8 mouse cellular contexts compared by ENCODE assay signal in genomic region chr2:31822524-31823371, GRCm38 (mm10). TPM values are rescaled to one million over a fixed set of nuclear protein-coding genes. Genes with fewer than 3 reads are reported as not detected.
DNase-seq lines count a peak whose midpoint lies in the region; ATAC-seq and TF ChIP-seq lines count a peak whose summit lies in the region.

No protein-coding gene starts in this region.

- H3K4me1 ChIP-seq in kidney, embryonic 15.5 days, result peaks cover 26% of the 10 kb centered on the region
- H3K4me1 ChIP-seq in limb, embryonic 14.5 days (ENCODE audit: control insufficient read depth, insufficient read depth, low read length), result peaks cover 9% of the 10 kb centered on the region
- H3K4me1 ChIP-seq in stomach, postnatal 0 days (replicated peaks; ENCODE audit: control insufficient read depth, insufficient read depth), result no peaks in the 10 kb centered on the region; the same call in 1 of the 2 replicates

- no peak overlapping the region for H3K27ac ChIP-seq in kidney, embryonic 15.5 days
- no peak overlapping the region for H3K27ac ChIP-seq in limb, embryonic 14.5 days (replicated peaks; ENCODE audit: low read depth, low read length)
- H3K27ac ChIP-seq in stomach, postnatal 0 days (replicated peaks), result no peak overlapping the region

- no peak for TF ChIP-seq CTCF in stomach, postnatal 0 days (IDR thresholded peaks at IDR 0.05; ENCODE audit: low read depth)

- TF ChIP-seq POLR2A in limb, embryonic 14.5 days (IDR thresholded peaks at IDR 0.05; ENCODE audit: borderline replicate concordance, extremely low read depth, insufficient read depth, insufficient read length), result no peak

- H3K27me3 ChIP-seq in kidney, embryonic 15.5 days, result peaks cover 26% of the 10 kb centered on the region
- H3K27me3 ChIP-seq in limb, embryonic 14.5 days (ENCODE audit: control insufficient read depth, insufficient read depth, low read length), result 0 out of 2 replicates have a peak, but pooled peaks cover 3% of the 10 kb centered on the region
- no peaks in the 10 kb centered on the region for H3K27me3 ChIP-seq in stomach, postnatal 0 days (ENCODE audit: control insufficient read depth, insufficient read depth, low read length)

- no peak for TF ChIP-seq EP300 in stomach, postnatal 0 days (optimal IDR thresholded peaks at IDR 0.05)

- H3K9me3 ChIP-seq in kidney, embryonic 15.5 days (replicated peaks), result no peaks in the 10 kb centered on the region
- no peaks in the 10 kb centered on the region for H3K9me3 ChIP-seq in limb, embryonic 14.5 days (ENCODE audit: control insufficient read depth, low read length)
- H3K9me3 ChIP-seq in stomach, postnatal 0 days (ENCODE audit: control insufficient read depth, low read length), result no peaks in the 10 kb centered on the region

- H3K36me3 ChIP-seq in kidney, embryonic 15.5 days, result no peaks in the 10 kb centered on the region
- no peaks in the 10 kb centered on the region for H3K36me3 ChIP-seq in limb, embryonic 14.5 days (ENCODE audit: control insufficient read depth, insufficient read depth, low read length)
- H3K36me3 ChIP-seq in stomach, postnatal 0 days (ENCODE audit: control insufficient read depth, insufficient read depth, low read length), result no peaks in the 10 kb centered on the region

- H3K4me2 ChIP-seq in kidney, embryonic 15.5 days, result peak overlapping the region; percentile 43
- H3K4me2 ChIP-seq in limb, embryonic 14.5 days (replicated peaks; ENCODE audit: low read depth, low read length, severe bottlenecking), result peak overlapping the region; percentile 39
- H3K4me2 ChIP-seq in stomach, postnatal 0 days (replicated peaks; ENCODE audit: low read depth), result peak overlapping the region; percentile 29; the same call in 1 of the 2 replicates

- no peak for ATAC-seq in kidney, embryonic 15.5 days (replicated peaks; ENCODE audit: low FRiP score)
- no peak for ATAC-seq in limb, embryonic 14.5 days (ENCODE audit: low FRiP score, low read depth)
- no peak for ATAC-seq in stomach, postnatal 0 days (ENCODE audit: low FRiP score, low TSS enrichment)

- H3K9ac ChIP-seq in kidney, embryonic 15.5 days, result no peak overlapping the region
- H3K9ac ChIP-seq in limb, embryonic 14.5 days (ENCODE audit: low read depth, low read length, severe bottlenecking), result no peak overlapping the region
- H3K9ac ChIP-seq in stomach, postnatal 0 days (ENCODE audit: low read length), result no peak overlapping the region

- WGBS in kidney, embryonic 15.5 days, result 20% methylated on average over 39 of the region's 39 CpGs
- WGBS in limb, embryonic 14.5 days, result 11% methylated on average over 39 of the region's 39 CpGs
- 15% methylated on average over 39 of the region's 39 CpGs for WGBS in stomach, postnatal 0 days

- H3K4me3 ChIP-seq in kidney, embryonic 15.5 days (replicated peaks), result peak overlapping the region; percentile 20
- peak overlapping the region; percentile 13 for H3K4me3 ChIP-seq in limb, embryonic 14.5 days (replicated peaks; ENCODE audit: low read length)
- peak overlapping the region; percentile 12; the same call in 1 of the 2 replicates for H3K4me3 ChIP-seq in stomach, postnatal 0 days (ENCODE audit: low read depth, low read length)

- DNase-seq in kidney, postnatal 25 days, result no peak
- peak; percentile 73 for DNase-seq in embryo, embryonic 11 days
- peak; percentile 66 for DNase-seq in induced T-regulatory cell, adult 2 months (ENCODE audit: low read depth)
- no peak for DNase-seq in limb, embryonic 14.5 days (ENCODE audit: low spot score)
- DNase-seq in natural killer cell, adult 2 months (ENCODE audit: low spot score in 2 of 2), result peak; percentile 79 to 92
- no peak for DNase-seq in stomach, postnatal 0 days (ENCODE audit: low spot score)
- no peak for DNase-seq in kidney, adult 8-10 months

RNA-seq across cellular contexts. Expression of gene Qrfp, which starts 12.4 kb away (rescaled TPM):
- 0.08 TPM in 1 of 2 replicates, not detected in the other for polyA plus RNA-seq in kidney, embryonic 15.5 days (2015; fragmentation: Nextera tagmentation; extraction: Ambion mirVana)
- polyA plus RNA-seq in limb, embryonic 14.5 days (2012; rRNA removed), result 0.12 and 0.16 TPM in 2 replicates
- 0.30 TPM in 2 replicates for polyA plus RNA-seq in limb, embryonic 14.5 days (2014; fragmentation: Nextera tagmentation; extraction: Ambion mirVana)
- polyA plus RNA-seq in stomach, postnatal 0 days (2015; fragmentation: Nextera tagmentation; extraction: Ambion mirVana), result 0.08 and 0.10 TPM in 2 replicates

RNA-seq across cellular contexts. Expression of gene Fibcd1, which starts 23.1 kb away (rescaled TPM):
- 1.2 and 1.6 TPM in 2 replicates for polyA plus RNA-seq in kidney, embryonic 15.5 days (2015; fragmentation: Nextera tagmentation; extraction: Ambion mirVana)
- polyA plus RNA-seq in limb, embryonic 14.5 days (2012; rRNA removed), result 0.34 and 0.40 TPM in 2 replicates
- polyA plus RNA-seq in limb, embryonic 14.5 days (2014; fragmentation: Nextera tagmentation; extraction: Ambion mirVana), result 0.17 and 0.28 TPM in 2 replicates
- 0.08 and 0.17 TPM in 2 replicates for polyA plus RNA-seq in stomach, postnatal 0 days (2015; fragmentation: Nextera tagmentation; extraction: Ambion mirVana)

Comparison
In these comparisons a context has a peak if more than half of its experiments do, and no peak if none do; other contexts are left out.
1. DNase-seq: peak in embryo, embryonic 11 days (single experiment), induced T-regulatory cell, adult 2 months (single experiment) and natural killer cell, adult 2 months (2 of 2); none in kidney, postnatal 25 days (0 of 2), limb, embryonic 14.5 days (single experiment), stomach, postnatal 0 days (single experiment) and kidney, adult 8-10 months (0 of 2).
2. Peak in every context shown above with its lines, with median percentiles within 50 percentile points of each other: H3K4me2 ChIP-seq and H3K4me3 ChIP-seq.